Mouse (Mus musculus) kidney, postnatal 4 days (tissue): ENCODE measurements around the gene Col4a2.

ENCODE experiments used
- DNase-seq, 2 experiments: peaks; one replicate each; pipeline ENCODE4 v3.0.0; 2021; ENCODE audit warnings: mixed read lengths in 2 of 2

Col4a2 gene

GRCm38 (mm10) chr8:11297141-11297838 is 15.3 kb upstream of the Col4a2 start:
- DNase-seq, result peak in 1 of 2 experiments; percentile 67

GRCm38 (mm10) chr8:11298531-11299316 is 13.9 kb upstream of the Col4a2 start:
- DNase-seq, result peak; percentile 62 to 74

GRCm38 (mm10) chr8:11299317-11299602 is 13.3 kb upstream of the Col4a2 start:
- DNase-seq, result no peak

GRCm38 (mm10) chr8:11300436-11300835 is 12.2 kb upstream of the Col4a2 start:
- DNase-seq, result peak; percentile 57 to 74

- peak; percentile 59 to 72 for DNase-seq
These were observed 8.5 kb upstream of the Col4a2 start for GRCm38 (mm10) chr8:11304027-11304601.

GRCm38 (mm10) chr8:11305539-11305938 is 7.1 kb upstream of the Col4a2 start:
- no peak for DNase-seq

GRCm38 (mm10) chr8:11307451-11307850 is 5.2 kb upstream of the Col4a2 start:
- no peak for DNase-seq

- DNase-seq, result peak in 1 of 2 experiments; percentile 56
These were observed 4.0 kb upstream of the Col4a2 start for GRCm38 (mm10) chr8:11308570-11308998.

- DNase-seq, result no peak
These were observed 3.4 kb upstream of the Col4a2 start for GRCm38 (mm10) chr8:11309226-11309625.

GRCm38 (mm10) chr8:11310049-11310448 is 2.6 kb upstream of the Col4a2 start:
- DNase-seq, result no peak

GRCm38 (mm10) chr8:11311681-11312348 is 790 bp upstream of the Col4a2 start:
- peak; percentile 68 to 80 for DNase-seq

- DNase-seq, result peak; percentile 63 to 77
These were observed 839 bp downstream of the Col4a2 start for GRCm38 (mm10) chr8:11313176-11314111.

GRCm38 (mm10) chr8:11314613-11315012 is 2.0 kb downstream of the Col4a2 start:
- peak; percentile 50 to 64 for DNase-seq

- DNase-seq, result no peak
These were observed 2.8 kb downstream of the Col4a2 start for GRCm38 (mm10) chr8:11315179-11315943.

- DNase-seq, result no peak
These were observed 3.5 kb downstream of the Col4a2 start for GRCm38 (mm10) chr8:11316118-11316517.

GRCm38 (mm10) chr8:11319405-11319804 is 6.8 kb downstream of the Col4a2 start:
- DNase-seq, result no peak

- no peak for DNase-seq
These were observed 9.2 kb downstream of the Col4a2 start for GRCm38 (mm10) chr8:11321841-11322240.

GRCm38 (mm10) chr8:11322724-11323585 is 10.3 kb downstream of the Col4a2 start:
- DNase-seq, result peak in 1 of 2 experiments; percentile 59

GRCm38 (mm10) chr8:11323681-11324080 is 11.1 kb downstream of the Col4a2 start:
- no peak for DNase-seq

- DNase-seq, result peak in 1 of 2 experiments; percentile 52
These were observed 12.3 kb downstream of the Col4a2 start for GRCm38 (mm10) chr8:11324801-11325395.
